Mouse (Mus musculus) heart, embryonic 15.5 days (tissue): ENCODE measurements around the gene Polr2l. TPM values are rescaled to one million over a fixed set of nuclear protein-coding genes. Genes with fewer than 3 reads are reported as not detected.

Source experiments
- ATAC-seq: fragments of 200-750 bp; cut with Nextera tagmentation; replicated peaks from 2 replicates; pipeline ENCODE4 v1.8.0; 2017; ENCODE audit warnings: low read depth, moderate TSS enrichment; ENCODE audit not compliant: insufficient number of reproducible peaks, insufficient read depth, low FRiP score
- H3K27ac ChIP-seq: fragments of 300-500 bp; sonication (generic); 2 replicates; pipeline ENCODE4 v1.5.1; 2015; ENCODE audit warnings: mild to moderate bottlenecking, inconsistent platforms
- H3K27me3 ChIP-seq: fragments of 300-500 bp; sonication (generic); 2 replicates; pipeline ENCODE4 v1.6.1; 2015; ENCODE audit warnings: inconsistent platforms
- H3K36me3 ChIP-seq: fragments of 300-500 bp; sonication (generic); 2 replicates; pipeline ENCODE4 v1.6.1; 2015; ENCODE audit warnings: mild to moderate bottlenecking, inconsistent platforms
- H3K4me1 ChIP-seq: fragments of 300-500 bp; sonication (generic); replicated peaks from 2 replicates; pipeline ENCODE4 v1.6.1; 2015; ENCODE audit warnings: inconsistent platforms
- H3K4me2 ChIP-seq: fragments of 300-500 bp; sonication (generic); 2 replicates; pipeline ENCODE4 v1.6.1; 2015; ENCODE audit warnings: inconsistent platforms, mild to moderate bottlenecking, moderate library complexity
- H3K4me3 ChIP-seq: fragments of 300-500 bp; sonication (generic); 2 replicates; pipeline ENCODE4 v1.5.1; 2015; ENCODE audit warnings: mild to moderate bottlenecking, inconsistent platforms
- H3K9ac ChIP-seq: fragments of 300-500 bp; sonication (generic); 2 replicates; pipeline ENCODE4 v1.6.1; 2015; ENCODE audit warnings: mild to moderate bottlenecking, inconsistent platforms
- H3K9me3 ChIP-seq: fragments of 300-500 bp; sonication (generic); replicated peaks from 2 replicates; pipeline ENCODE4 v1.6.1; 2016; ENCODE audit warnings: inconsistent platforms
- WGBS: fragments of 180-500 bp; shearing (Covaris S2); methylation state at CpG from one replicate; pipeline ENCODE4 v1.1.7; 2015; ENCODE audit warnings: mixed read lengths; 5-methylcytosine and 5-hydroxymethylcytosine counted together
- polyA plus RNA-seq: library from polyadenylated mRNA; unstranded; fragments of >200 nt; fragmentation: Nextera tagmentation; extraction: Ambion mirVana; gene quantifications from 2 replicates; pipeline ENCODE4 v1.2.1, GENCODE M21; 2015

Polr2l gene
- polyA plus RNA-seq, 1 experiment from 2014 or later: 59.5 TPM

- Histone ChIP-seq H3K27me3 (no peaks in the 10 kb centered on the region), H3K4me3 (no peak overlapping the region), H3K4me1 (peaks cover 9% of the 10 kb centered on the region), H3K4me2 (no peak overlapping the region), H3K9ac (no peak overlapping the region), H3K36me3 (peaks cover 3% of the 10 kb centered on the region; the same call in 1 of the 2 replicates), H3K9me3 (no peaks in the 10 kb centered on the region), H3K27ac (no peak overlapping the region)
- ATAC-seq: no peak
- 92% methylated on average over 5 of the region's 5 CpGs for whole genome bisulfite sequencing
Observed at GRCm38 (mm10) chr7:141502556-141502905, 27.6 kb upstream of the Polr2l start.

- H3K27ac ChIP-seq: no peak overlapping the region
- WGBS: 84% methylated on average over 7 of the region's 7 CpGs
- no peaks in the 10 kb centered on the region for H3K27me3 ChIP-seq
- no peaks in the 10 kb centered on the region for H3K9me3 ChIP-seq
- no peak overlapping the region for H3K9ac ChIP-seq
- H3K4me3 ChIP-seq: no peak overlapping the region
- no peak overlapping the region for H3K4me2 ChIP-seq
- no peak for ATAC-seq
- H3K36me3 ChIP-seq: peaks cover 3% of the 10 kb centered on the region; the same call in 1 of the 2 replicates
- H3K4me1 ChIP-seq: peaks cover 15% of the 10 kb centered on the region
Observed at GRCm38 (mm10) chr7:141501820-141502555, 27.1 kb upstream of the Polr2l start.

GRCm38 (mm10) chr7:141497600-141497999 is 22.7 kb upstream of the Polr2l start:
- peak overlapping the region; percentile 29 for H3K27ac ChIP-seq
- H3K27me3 ChIP-seq: no peaks in the 10 kb centered on the region
- WGBS: 72% methylated on average over 3 of the region's 3 CpGs
- H3K9ac ChIP-seq: no peak overlapping the region
- no peak overlapping the region for H3K4me3 ChIP-seq
- peak; percentile 33; the same call in 1 of the 2 replicates for ATAC-seq
- peaks cover 16% of the 10 kb centered on the region for H3K4me1 ChIP-seq
- H3K36me3 ChIP-seq: peaks cover 11% of the 10 kb centered on the region
- no peak overlapping the region for H3K4me2 ChIP-seq
- H3K9me3 ChIP-seq: no peaks in the 10 kb centered on the region

GRCm38 (mm10) chr7:141495940-141496339 is 21.0 kb upstream of the Polr2l start:
- Histone ChIP-seq H3K27ac (no peak overlapping the region), H3K27me3 (no peaks in the 10 kb centered on the region), H3K36me3 (peaks cover 11% of the 10 kb centered on the region), H3K4me1 (peaks cover 16% of the 10 kb centered on the region), H3K4me2 (no peak overlapping the region), H3K9ac (no peak overlapping the region), H3K9me3 (no peaks in the 10 kb centered on the region), H3K4me3 (no peak overlapping the region)
- WGBS: 81% methylated on average over 4 of the region's 4 CpGs
- ATAC-seq: no peak

- 71% methylated on average over 2 of the region's 2 CpGs for WGBS
- H3K4me1 ChIP-seq: peaks cover 16% of the 10 kb centered on the region
- H3K9ac ChIP-seq: no peak overlapping the region
- H3K4me2 ChIP-seq: no peak overlapping the region
- peaks cover 11% of the 10 kb centered on the region for H3K36me3 ChIP-seq
- no peaks in the 10 kb centered on the region for H3K27me3 ChIP-seq
- ATAC-seq: no peak
- no peaks in the 10 kb centered on the region for H3K9me3 ChIP-seq
- H3K27ac ChIP-seq: no peak overlapping the region
- H3K4me3 ChIP-seq: no peak overlapping the region
Observed at GRCm38 (mm10) chr7:141495379-141495778, 20.4 kb upstream of the Polr2l start.

- H3K36me3 ChIP-seq: peaks cover 8% of the 10 kb centered on the region
- no peak overlapping the region for H3K4me2 ChIP-seq
- H3K9me3 ChIP-seq: no peaks in the 10 kb centered on the region
- no peak overlapping the region for H3K9ac ChIP-seq
- 83% methylated on average over 1 of the region's 1 CpGs for WGBS
- peaks cover 16% of the 10 kb centered on the region for H3K4me1 ChIP-seq
- H3K4me3 ChIP-seq: no peak overlapping the region
- ATAC-seq: no peak
- H3K27me3 ChIP-seq: no peaks in the 10 kb centered on the region
- H3K27ac ChIP-seq: no peak overlapping the region
Observed at GRCm38 (mm10) chr7:141493729-141494128, 18.8 kb upstream of the Polr2l start.

GRCm38 (mm10) chr7:141492738-141493137 is 17.8 kb upstream of the Polr2l start:
- Histone ChIP-seq H3K4me1 (peaks cover 11% of the 10 kb centered on the region), H3K4me3 (no peak overlapping the region), H3K4me2 (no peak overlapping the region), H3K9ac (no peak overlapping the region), H3K9me3 (no peaks in the 10 kb centered on the region), H3K27me3 (no peaks in the 10 kb centered on the region), H3K27ac (no peak overlapping the region), H3K36me3 (peaks cover 8% of the 10 kb centered on the region)
- WGBS: 84% methylated on average over 5 of the region's 5 CpGs
- ATAC-seq: no peak

- peaks cover 8% of the 10 kb centered on the region for H3K36me3 ChIP-seq
- no peak overlapping the region for H3K9ac ChIP-seq
- H3K27ac ChIP-seq: no peak overlapping the region
- H3K4me1 ChIP-seq: no peaks in the 10 kb centered on the region
- 62% methylated on average over 2 of the region's 2 CpGs for WGBS
- H3K9me3 ChIP-seq: no peaks in the 10 kb centered on the region
- H3K4me2 ChIP-seq: no peak overlapping the region
- ATAC-seq: no peak
- H3K4me3 ChIP-seq: no peak overlapping the region
- no peaks in the 10 kb centered on the region for H3K27me3 ChIP-seq
Observed at GRCm38 (mm10) chr7:141491151-141491550, 16.2 kb upstream of the Polr2l start.

- Histone ChIP-seq H3K4me3 (no peak overlapping the region), H3K27me3 (no peaks in the 10 kb centered on the region), H3K27ac (no peak overlapping the region), H3K36me3 (no peaks in the 10 kb centered on the region; the same call in 1 of the 2 replicates), H3K4me2 (no peak overlapping the region), H3K4me1 (peaks cover 18% of the 10 kb centered on the region), H3K9ac (no peak overlapping the region), H3K9me3 (no peaks in the 10 kb centered on the region)
- WGBS: 62% methylated on average over 7 of the region's 7 CpGs
- no peak for ATAC-seq
Observed at GRCm38 (mm10) chr7:141487141-141487540, 12.2 kb upstream of the Polr2l start.

- peaks cover 27% of the 10 kb centered on the region for H3K4me1 ChIP-seq
- H3K36me3 ChIP-seq: no peaks in the 10 kb centered on the region; the same call in 1 of the 2 replicates
- H3K9ac ChIP-seq: no peak overlapping the region
- no peak overlapping the region for H3K27ac ChIP-seq
- H3K27me3 ChIP-seq: no peaks in the 10 kb centered on the region
- no peak overlapping the region for H3K4me2 ChIP-seq
- 85% methylated on average over 1 of the region's 1 CpGs for whole genome bisulfite sequencing
- H3K4me3 ChIP-seq: no peak overlapping the region
- no peaks in the 10 kb centered on the region for H3K9me3 ChIP-seq
- no peak for ATAC-seq
Observed at GRCm38 (mm10) chr7:141486239-141486638, 11.3 kb upstream of the Polr2l start.

GRCm38 (mm10) chr7:141485606-141486005 is 10.7 kb upstream of the Polr2l start:
- Histone ChIP-seq H3K4me2 (no peak overlapping the region), H3K9me3 (no peaks in the 10 kb centered on the region), H3K4me1 (peaks cover 32% of the 10 kb centered on the region), H3K9ac (no peak overlapping the region), H3K27ac (no peak overlapping the region), H3K27me3 (no peaks in the 10 kb centered on the region), H3K4me3 (no peak overlapping the region), H3K36me3 (no peaks in the 10 kb centered on the region)
- ATAC-seq: no peak
- WGBS: 71% methylated on average over 2 of the region's 2 CpGs

- WGBS: 77% methylated on average over 2 of the region's 2 CpGs
- H3K4me1 ChIP-seq: peaks cover 36% of the 10 kb centered on the region
- no peak overlapping the region for H3K4me2 ChIP-seq
- ATAC-seq: no peak
- H3K9me3 ChIP-seq: no peaks in the 10 kb centered on the region
- H3K9ac ChIP-seq: no peak overlapping the region
- H3K27ac ChIP-seq: no peak overlapping the region
- no peak overlapping the region for H3K4me3 ChIP-seq
- no peaks in the 10 kb centered on the region for H3K36me3 ChIP-seq
- H3K27me3 ChIP-seq: no peaks in the 10 kb centered on the region
Observed at GRCm38 (mm10) chr7:141485186-141485585, 10.3 kb upstream of the Polr2l start.
